Mouse (Mus musculus) spleen, adult 12 weeks (tissue): Measurements from ENCODE around the gene Ntmt1.

Experiments
- DNase-seq: peaks from one replicate; pipeline ENCODE4 v3.0.0; 2022; ENCODE audit warnings: low spot score

The Ntmt1 gene

DNA sequence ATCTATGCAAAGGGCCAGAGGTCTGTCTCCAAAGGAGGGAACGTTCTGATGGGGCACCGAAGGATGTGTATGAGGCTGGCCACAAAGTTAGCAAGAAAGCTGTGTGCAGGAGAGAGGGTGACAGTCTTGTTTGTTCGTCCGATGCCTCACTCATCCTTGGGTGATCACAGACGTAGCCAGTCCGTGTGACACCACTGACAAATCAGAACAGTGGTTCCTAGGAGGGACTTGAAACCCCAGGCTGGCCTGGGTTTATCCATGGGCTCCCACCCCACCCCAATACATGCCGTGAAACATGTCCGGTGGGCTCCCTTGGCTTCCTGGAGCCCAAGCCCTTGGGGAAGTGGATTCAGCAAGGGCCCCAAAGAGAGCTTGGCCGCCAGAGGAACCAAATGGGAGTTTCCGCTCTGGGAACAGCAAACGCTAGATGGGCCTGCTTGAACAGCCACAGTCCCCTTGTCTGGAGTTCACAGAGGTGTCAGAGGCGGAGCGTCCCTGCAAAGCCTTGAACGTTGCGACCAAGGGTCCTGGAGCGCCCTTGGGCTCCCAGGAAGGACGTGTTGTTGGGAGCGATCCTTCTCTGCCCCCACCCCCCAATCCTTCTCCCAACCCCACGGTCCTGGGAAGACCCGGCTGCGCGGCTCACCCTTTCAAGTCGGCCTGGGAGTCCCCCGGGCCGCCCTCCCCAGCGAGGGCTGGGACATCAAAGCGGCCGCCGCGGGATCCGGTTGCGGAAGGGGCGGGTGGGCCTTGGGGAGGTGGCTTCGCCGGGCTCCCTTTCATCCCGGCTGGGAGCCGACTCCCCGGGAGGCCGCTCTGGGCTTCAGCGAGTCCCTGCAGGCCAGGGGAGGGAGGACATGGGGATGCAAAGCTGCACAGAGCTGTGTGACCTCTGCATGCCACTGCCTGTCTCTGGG is 23.3 kb upstream of the Ntmt1 start:
- DNase-seq = no peak

DNA sequence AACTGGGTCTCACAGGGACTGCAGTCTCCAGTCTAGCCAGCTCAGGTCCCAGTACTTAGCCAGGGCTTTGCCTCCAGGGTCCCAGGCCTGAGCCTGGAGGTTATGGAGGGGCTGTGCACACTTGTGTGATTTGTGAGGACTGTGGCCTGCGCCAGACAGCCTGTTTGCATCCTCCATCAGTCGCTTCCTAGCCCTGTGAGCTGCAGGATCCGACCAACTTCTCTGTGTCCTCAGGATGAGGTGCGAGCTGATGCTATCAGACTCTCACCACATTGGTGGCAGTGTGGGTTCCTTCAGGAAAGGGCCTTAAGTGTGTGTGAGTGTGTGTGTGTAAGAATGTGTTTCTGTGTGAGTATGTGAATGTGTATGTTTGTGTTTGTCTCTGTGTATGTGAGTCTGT is 20.2 kb upstream of the Ntmt1 start:
- DNase-seq = no peak

- DNase-seq = no peak
Measured at GRCm38 (mm10) chr2:30792061-30792460, 15.6 kb upstream of the Ntmt1 start.

DNA sequence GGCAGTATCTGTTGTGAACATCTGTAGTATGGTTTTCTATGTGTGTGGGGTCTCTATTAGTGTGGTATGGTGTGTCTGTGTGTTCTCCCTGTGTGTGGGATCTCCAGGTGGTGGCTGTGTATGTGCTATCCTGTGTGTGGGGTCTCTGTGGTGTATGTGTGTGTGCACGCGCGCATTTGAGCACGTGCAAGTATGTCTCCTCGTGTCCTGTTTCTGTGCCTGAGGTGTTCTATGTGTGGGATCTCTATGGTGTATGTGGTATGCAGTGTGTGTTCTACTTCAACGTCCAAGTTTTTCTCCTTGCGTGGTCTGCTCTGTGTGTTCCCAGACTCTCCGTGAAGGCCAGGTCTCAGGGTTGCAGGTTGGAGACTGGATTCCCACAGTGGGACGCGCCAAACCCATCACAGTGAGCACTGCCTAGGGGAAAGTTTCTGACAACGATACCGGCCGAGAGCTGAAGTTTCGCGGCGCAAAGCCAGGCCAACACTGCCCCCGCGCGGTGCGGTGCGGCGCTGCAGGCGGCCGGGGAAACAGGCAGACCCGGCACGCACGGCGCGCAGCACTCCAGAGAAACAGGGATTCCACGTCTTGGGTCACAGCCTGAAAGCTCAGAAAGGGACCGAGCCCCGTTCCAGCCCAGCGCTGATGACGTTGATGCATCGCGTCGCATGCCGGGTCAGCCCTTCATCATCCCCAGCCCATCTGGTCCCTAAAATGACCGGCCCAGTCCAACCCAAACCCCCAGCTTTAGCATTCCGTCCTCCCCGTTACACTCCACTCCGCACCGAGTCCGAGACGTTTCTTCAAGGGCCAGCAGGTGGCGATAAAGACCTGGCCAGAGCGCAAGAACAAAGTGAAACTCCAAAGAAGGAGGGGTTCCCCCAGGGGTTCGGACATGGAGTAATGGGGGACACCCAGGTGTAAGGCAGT is 13.2 kb upstream of the Ntmt1 start:
- DNase-seq = peak; percentile 83

GRCm38 (mm10) chr2:30795271-30795888 is 12.2 kb upstream of the Ntmt1 start:
- no peak for DNase-seq

DNA sequence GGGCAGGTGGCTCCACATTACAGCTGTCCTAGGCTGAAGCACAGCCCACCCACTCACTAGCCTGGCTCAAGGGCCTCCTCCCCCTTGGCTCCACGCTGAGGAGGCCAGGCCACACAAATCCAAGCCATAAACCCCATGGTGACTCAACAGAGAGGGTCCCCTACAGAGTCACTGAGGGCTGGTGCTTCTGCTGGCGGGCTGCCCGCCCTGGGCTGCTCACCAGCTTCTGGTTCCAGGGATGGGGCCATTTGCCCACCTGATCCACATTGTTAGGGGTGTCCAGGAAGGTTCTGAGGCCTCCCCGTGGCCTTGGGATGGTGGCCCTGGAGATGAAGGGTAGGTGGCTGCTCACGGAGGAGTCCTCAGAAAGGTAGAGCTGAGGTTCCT is 11.7 kb upstream of the Ntmt1 start:
- no peak for DNase-seq

DNA sequence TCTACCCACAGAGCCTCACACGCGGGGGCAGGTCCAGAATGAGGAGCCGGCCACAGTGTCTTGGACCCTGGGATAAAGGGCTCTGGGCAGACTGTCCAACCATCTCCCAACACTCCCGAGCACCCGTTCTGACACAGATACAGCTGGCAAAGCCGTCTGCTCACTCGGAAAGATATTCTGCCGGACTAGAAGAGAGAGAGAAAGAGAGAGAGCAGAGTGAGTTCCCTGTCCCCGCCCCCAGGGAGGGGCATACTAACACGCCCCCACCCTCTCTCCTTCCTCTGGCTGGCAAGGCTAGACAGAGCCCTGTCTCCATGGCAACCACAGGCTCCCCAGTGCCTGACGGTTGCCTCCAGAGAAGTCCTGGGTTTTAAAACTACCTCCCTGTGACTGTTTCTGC is 11.2 kb upstream of the Ntmt1 start:
- DNase-seq = peak; percentile 42

- no peak for DNase-seq
Measured at GRCm38 (mm10) chr2:30799456-30799855, 8.2 kb upstream of the Ntmt1 start.

GRCm38 (mm10) chr2:30800671-30801066 is 7.0 kb upstream of the Ntmt1 start:
- no peak for DNase-seq

GRCm38 (mm10) chr2:30801067-30801852 is 6.4 kb upstream of the Ntmt1 start:
- no peak for DNase-seq

DNA sequence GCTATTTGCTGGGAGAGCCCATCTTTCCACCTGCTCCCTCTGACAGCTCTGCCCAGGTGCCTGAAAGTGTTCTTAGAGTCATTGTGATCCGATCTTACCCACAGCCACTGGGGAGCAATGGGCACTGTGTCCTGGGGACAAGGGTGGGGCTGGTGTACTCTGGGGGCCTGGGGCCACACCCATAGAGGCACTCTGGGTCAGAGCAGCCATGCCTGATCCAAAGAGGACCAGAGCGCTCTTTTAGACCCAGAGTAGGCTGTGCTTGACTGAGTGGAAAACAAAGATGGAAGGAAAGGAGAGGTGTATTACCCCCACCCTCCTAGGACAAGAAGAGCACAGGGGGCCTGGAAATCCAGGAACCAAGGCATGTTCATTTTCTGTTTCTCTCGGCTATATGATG is 4.0 kb upstream of the Ntmt1 start, which contains the start of gene 1700001O22Rik:
TSS of gene 1700001O22Rik (minus strand) at position 58 of the 400 bp plus-strand sequence.
- DNase-seq = no peak

GRCm38 (mm10) chr2:30805983-30806382 is 1.6 kb upstream of the Ntmt1 start:
- no peak for DNase-seq

GRCm38 (mm10) chr2:30807147-30807647 is 429 bp upstream of the Ntmt1 start:
- DNase-seq = no peak

DNA sequence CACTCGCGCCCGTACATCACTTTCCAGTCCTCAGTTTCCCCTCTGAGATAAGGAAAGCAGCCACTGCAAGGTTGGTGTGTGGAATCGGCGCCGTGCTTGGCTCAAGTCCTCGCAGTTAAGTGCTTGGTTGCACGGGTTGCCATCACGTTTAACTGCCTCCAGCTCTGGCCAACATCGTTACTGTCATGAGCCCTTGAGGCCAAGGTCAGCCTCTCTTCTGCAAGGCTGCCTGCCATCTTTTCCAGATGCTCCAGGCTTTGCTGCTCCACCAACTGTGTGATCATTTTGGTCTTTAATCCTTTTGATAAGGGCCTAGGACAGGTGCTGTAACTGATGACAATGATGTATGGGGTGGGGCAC is 650 bp downstream of the Ntmt1 start:
- DNase-seq = no peak

DNA sequence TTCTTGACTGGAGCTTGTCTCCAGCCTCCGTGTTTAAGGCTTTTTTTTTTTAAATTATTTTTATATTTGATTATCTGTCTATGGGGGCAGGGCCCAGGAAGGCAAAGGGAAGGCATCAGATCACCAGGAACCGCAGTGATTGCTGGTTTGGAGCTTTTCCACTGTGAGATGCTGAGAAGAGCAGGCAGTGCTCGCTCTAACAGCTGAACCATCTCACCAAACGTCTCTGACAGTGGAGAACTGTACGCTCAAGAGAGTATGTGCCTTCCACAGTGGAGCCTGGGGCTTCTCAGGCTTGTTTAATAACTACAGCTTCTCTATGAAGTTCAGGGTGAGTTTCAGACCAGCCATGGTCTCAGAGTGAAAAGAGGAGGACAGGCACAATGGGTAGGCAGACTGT is 1.9 kb downstream of the Ntmt1 start:
- DNase-seq = no peak

- no peak for DNase-seq
Measured at GRCm38 (mm10) chr2:30810573-30810972, 2.9 kb downstream of the Ntmt1 start.

DNA sequence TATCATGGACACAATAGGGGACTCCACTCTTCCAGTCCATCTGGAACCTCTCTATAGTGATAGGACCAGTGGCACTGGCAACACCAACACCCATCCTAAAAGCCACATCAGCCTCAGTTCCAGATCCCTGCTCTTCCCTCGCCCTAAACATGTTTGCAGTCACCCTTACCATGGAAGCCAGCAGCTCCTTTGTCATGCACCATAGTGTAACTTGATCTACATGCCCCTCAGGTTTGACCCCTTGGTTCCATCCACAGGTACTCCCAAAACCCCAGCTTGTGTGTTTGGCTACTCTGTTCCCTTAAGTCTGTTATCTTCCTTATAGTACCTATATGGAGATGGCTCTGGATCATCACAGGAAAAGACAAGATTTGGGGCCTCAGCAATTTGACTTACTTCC is 8.8 kb downstream of the Ntmt1 start:
- DNase-seq = no peak

- DNase-seq = no peak
Measured at GRCm38 (mm10) chr2:30819873-30820272, 12.2 kb downstream of the Ntmt1 start.

DNA sequence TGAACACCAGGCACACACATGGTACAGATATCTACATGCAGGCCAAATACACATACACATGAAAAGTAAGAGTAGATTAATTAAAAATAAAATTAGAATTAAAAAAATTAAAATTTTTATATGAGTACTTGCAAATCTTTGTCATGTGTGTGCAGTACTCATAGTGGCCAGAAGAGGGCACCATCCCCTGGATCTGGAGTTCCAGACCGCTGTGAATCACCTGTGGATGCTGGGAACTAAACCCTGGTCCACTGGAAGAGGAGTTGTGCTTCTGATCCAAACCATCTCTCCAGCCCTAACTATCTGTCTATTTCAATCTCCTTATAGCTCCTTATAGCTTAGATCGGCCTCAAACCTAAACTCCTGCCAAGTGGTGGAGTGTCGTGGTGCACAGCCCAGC is 13.4 kb downstream of the Ntmt1 start:
- no peak for DNase-seq

DNA sequence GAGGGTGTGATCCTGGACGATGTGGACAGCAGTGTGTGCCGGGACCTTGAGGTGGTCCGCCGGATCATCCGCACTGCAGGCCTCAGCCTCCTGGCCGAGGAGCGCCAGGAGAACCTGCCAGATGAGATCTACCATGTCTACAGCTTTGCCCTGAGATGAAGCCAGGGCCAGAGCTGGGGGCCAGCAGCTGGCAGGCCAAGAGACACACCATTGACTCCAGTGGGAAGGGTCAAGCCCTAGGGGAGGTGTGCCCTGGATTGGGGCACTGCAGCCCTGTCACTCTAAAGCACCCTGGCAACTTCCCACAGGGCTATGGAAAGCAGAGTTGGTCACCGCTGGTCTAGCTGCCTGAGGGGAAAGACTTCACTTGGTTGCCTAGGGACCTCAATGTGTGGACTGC is 14.8 kb downstream of the Ntmt1 start:
- DNase-seq = no peak

GRCm38 (mm10) chr2:30823385-30824153 is 15.9 kb downstream of the Ntmt1 start:
- DNase-seq = no peak
